Mouse (Mus musculus): ENCODE measurements around the gene Zfp423. TPM values are rescaled to one million over a fixed set of nuclear protein-coding genes. Genes with fewer than 3 reads are reported as not detected.

Zfp423 gene
- polyA plus RNA-seq, 1 experiment from 2014 or later = 0.01 TPM

GRCm38 (mm10) chr8:87835924-87836323, 123.5 kb downstream of the Zfp423 start:
- TF ChIP-seq CTCF (IDR thresholded peaks at IDR 0.05) = no peak
- ChIA-PET CTCF (no interaction called here), POLR2A (no interaction called here)
- peaks cover 73% of the 10 kb centered on the region for H3K27me3 ChIP-seq
- DNase-seq (ENCODE audit: low read depth, low spot score) (no peak), ATAC-seq (no peak)
- in situ Hi-C loops (cut with MboI; ENCODE audit: low pct_unique_long_range_greater_than_20kb) = no loop called here

- ATAC-seq = no peak
- peaks cover 72% of the 10 kb centered on the region for H3K27me3 ChIP-seq
- TF ChIP-seq CTCF (IDR thresholded peaks at IDR 0.05) = no peak
- ChIA-PET CTCF (no interaction called here), POLR2A (no interaction called here)
- in situ Hi-C loops (cut with MboI; ENCODE audit: low pct_unique_long_range_greater_than_20kb) = no loop called here
- no peak for DNase-seq (ENCODE audit: low read depth, low spot score)
Observed at GRCm38 (mm10) chr8:87835411-87835821, 124.0 kb downstream of the Zfp423 start.

GRCm38 (mm10) chr8:87834656-87835055, 124.7 kb downstream of the Zfp423 start:
- in situ Hi-C loops (cut with MboI; ENCODE audit: low pct_unique_long_range_greater_than_20kb) = no loop called here
- ChIA-PET CTCF (no interaction called here), POLR2A (no interaction called here)
- peaks cover 70% of the 10 kb centered on the region for H3K27me3 ChIP-seq
- no peak for TF ChIP-seq CTCF (IDR thresholded peaks at IDR 0.05)
- DNase-seq (ENCODE audit: low read depth, low spot score) (no peak), ATAC-seq (no peak)

GRCm38 (mm10) chr8:87833841-87834620, 125.4 kb downstream of the Zfp423 start:
- H3K27me3 ChIP-seq = peaks cover 67% of the 10 kb centered on the region
- in situ Hi-C loops (cut with MboI; ENCODE audit: low pct_unique_long_range_greater_than_20kb) = no loop called here
- ChIA-PET CTCF (no interaction called here), POLR2A (no interaction called here)
- ATAC-seq (no peak), DNase-seq (ENCODE audit: low read depth, low spot score) (no peak)
- no peak for TF ChIP-seq CTCF (IDR thresholded peaks at IDR 0.05)

- CTCF ChIA-PET = no interaction called here
- no peak for TF ChIP-seq CTCF (IDR thresholded peaks at IDR 0.05)
- in situ Hi-C loops (cut with MboI; ENCODE audit: low pct_unique_long_range_greater_than_20kb) = no loop called here
- POLR2A ChIA-PET = no interaction called here
- ATAC-seq (no peak), DNase-seq (ENCODE audit: low read depth, low spot score) (no peak)
- peaks cover 62% of the 10 kb centered on the region for H3K27me3 ChIP-seq
Observed at GRCm38 (mm10) chr8:87833339-87833738, 126.1 kb downstream of the Zfp423 start.

- DNase-seq (ENCODE audit: low read depth, low spot score) (no peak), ATAC-seq (no peak)
- peaks cover 58% of the 10 kb centered on the region for H3K27me3 ChIP-seq
- CTCF ChIA-PET = interaction anchor here (2.0 kb wide), 1 partner anchor 13 kb away, joined by 5 read pairs; no protein-coding TSS in a partner anchor
- in situ Hi-C loops (cut with MboI; ENCODE audit: low pct_unique_long_range_greater_than_20kb) = no loop called here
- POLR2A ChIA-PET = no interaction called here
- TF ChIP-seq CTCF (IDR thresholded peaks at IDR 0.05) = no peak
Observed at GRCm38 (mm10) chr8:87832381-87833325, 126.7 kb downstream of the Zfp423 start.

GRCm38 (mm10) chr8:87831567-87831966, 127.8 kb downstream of the Zfp423 start:
- no peak for DNase-seq (ENCODE audit: low read depth, low spot score)
- TF ChIP-seq CTCF (IDR thresholded peaks at IDR 0.05) = no peak
- peaks cover 54% of the 10 kb centered on the region for H3K27me3 ChIP-seq
- in situ Hi-C loops (cut with MboI; ENCODE audit: low pct_unique_long_range_greater_than_20kb) = no loop called here
- no peak for ATAC-seq
- POLR2A ChIA-PET = no interaction called here
- CTCF ChIA-PET = interaction anchor here (2.0 kb wide), 1 partner anchor 12 kb away, joined by 5 read pairs; no protein-coding TSS in a partner anchor

GRCm38 (mm10) chr8:87831116-87831515, 128.3 kb downstream of the Zfp423 start:
- ATAC-seq = no peak
- no peak for TF ChIP-seq CTCF (IDR thresholded peaks at IDR 0.05)
- DNase-seq (ENCODE audit: low read depth, low spot score) = no peak
- peaks cover 49% of the 10 kb centered on the region for H3K27me3 ChIP-seq
- CTCF ChIA-PET = interaction anchor here (2.0 kb wide), 1 partner anchor 11 kb away, joined by 5 read pairs; no protein-coding TSS in a partner anchor
- in situ Hi-C loops (cut with MboI; ENCODE audit: low pct_unique_long_range_greater_than_20kb) = no loop called here
- POLR2A ChIA-PET = no interaction called here

GRCm38 (mm10) chr8:87830200-87830599, 129.2 kb downstream of the Zfp423 start:
- ATAC-seq (no peak), DNase-seq (ENCODE audit: low read depth, low spot score) (no peak)
- H3K27me3 ChIP-seq = peaks cover 40% of the 10 kb centered on the region
- in situ Hi-C loops (cut with MboI; ENCODE audit: low pct_unique_long_range_greater_than_20kb) = no loop called here
- TF ChIP-seq CTCF (IDR thresholded peaks at IDR 0.05) = no peak
- CTCF ChIA-PET = no interaction called here
- POLR2A ChIA-PET = no interaction called here

GRCm38 (mm10) chr8:87826013-87826660, 133.3 kb downstream of the Zfp423 start:
- in situ Hi-C loops (cut with MboI; ENCODE audit: low pct_unique_long_range_greater_than_20kb) = no loop called here
- DNase-seq (ENCODE audit: low read depth, low spot score) (no peak), ATAC-seq (no peak)
- peaks cover 33% of the 10 kb centered on the region for H3K27me3 ChIP-seq
- ChIA-PET CTCF (no interaction called here), POLR2A (no interaction called here)
- TF ChIP-seq CTCF (IDR thresholded peaks at IDR 0.05) = no peak
